Mouse (Mus musculus): Measurements from ENCODE around the gene Myt1l. TPM values are rescaled to one million over a fixed set of nuclear protein-coding genes. Genes with fewer than 3 reads are reported as not detected.

The Myt1l gene
- total and polyA plus RNA-seq, 2 experiments: not detected

GRCm38 (mm10) chr12:29937308-29937707 is 409.1 kb downstream of the Myt1l start, which contains the start of gene Pxdn:
TSS of gene Pxdn (plus strand) at chr12:29937608.
- H3K9ac ChIP-seq (ENCODE audit: low read depth, low read length): peak within 1 kb of the TSS; percentile 93
- TF ChIP-seq POLR2A (IDR thresholded peaks at IDR 0.05; ENCODE audit: extremely low read depth, insufficient read depth, low read length): no peak

GRCm38 (mm10) chr12:29937851-29938375 is 409.7 kb downstream of the Myt1l start:
- Histone ChIP-seq H3K36me3 (ENCODE audit: control insufficient read depth, insufficient read depth, low read length) (no peaks in the 10 kb centered on the region), H3K27me3 (ENCODE audit: control insufficient read depth, insufficient read depth, low read length) (0 out of 2 replicates have a peak, but pooled peaks cover 4% of the 10 kb centered on the region), H3K9ac (ENCODE audit: low read depth, low read length) (peak overlapping the region; percentile 93), H3K27ac (replicated peaks; ENCODE audit: insufficient read depth, low read depth, low read length) (peak overlapping the region; percentile 60), H3K79me2 (ENCODE audit: control insufficient read depth, insufficient read depth, low read length) (no peaks in the 10 kb centered on the region), H3K4me3 (ENCODE audit: insufficient read depth, low read depth, low read length) (peak overlapping the region; percentile 98), H3K4me1 (ENCODE audit: control insufficient read depth, insufficient read depth, low read length) (no peaks in the 10 kb centered on the region)
- no peak for DNase-seq (ENCODE audit: extremely low read depth, low read depth, low spot score)
- WGBS: 1% methylated on average over 48 of the region's 49 CpGs
- TF ChIP-seq CTCF (IDR thresholded peaks at IDR 0.05; ENCODE audit: low read depth, low read length): no peak
- TF ChIP-seq POLR2A (IDR thresholded peaks at IDR 0.05; ENCODE audit: extremely low read depth, insufficient read depth, low read length): 0 out of 2 replicates have a peak, but pooled peaks have one; percentile 34

More at GRCm38 (mm10) chr12:29937308-29937707, 409.1 kb downstream of the Myt1l start, which contains the start of gene Pxdn:
- Histone ChIP-seq H3K79me2 (ENCODE audit: control insufficient read depth, insufficient read depth, low read length) (no peaks in the 10 kb centered on the region), H3K36me3 (ENCODE audit: control insufficient read depth, insufficient read depth, low read length) (no peaks in the 10 kb centered on the region), H3K27ac (replicated peaks; ENCODE audit: insufficient read depth, low read depth, low read length) (peak within 1 kb of the TSS; percentile 60), H3K4me3 (ENCODE audit: insufficient read depth, low read depth, low read length) (peak within 1 kb of the TSS; percentile 98), H3K4me1 (ENCODE audit: control insufficient read depth, insufficient read depth, low read length) (no peaks in the 10 kb centered on the region), H3K27me3 (ENCODE audit: control insufficient read depth, insufficient read depth, low read length) (0 out of 2 replicates have a peak, but pooled peaks cover 4% of the 10 kb centered on the region)
- WGBS: 42% methylated on average over 8 of the region's 8 CpGs
- no peak for DNase-seq (ENCODE audit: extremely low read depth, low read depth, low spot score)

- DNase-seq (ENCODE audit: extremely low read depth, low read depth, low spot score): no peak
- H3K4me3 ChIP-seq (ENCODE audit: insufficient read depth, low read depth, low read length): peak overlapping the region; percentile 98
- no peaks in the 10 kb centered on the region for H3K36me3 ChIP-seq (ENCODE audit: control insufficient read depth, insufficient read depth, low read length)
- no peaks in the 10 kb centered on the region for H3K79me2 ChIP-seq (ENCODE audit: control insufficient read depth, insufficient read depth, low read length)
- TF ChIP-seq CTCF (IDR thresholded peaks at IDR 0.05; ENCODE audit: low read depth, low read length): no peak
- TF ChIP-seq POLR2A (IDR thresholded peaks at IDR 0.05; ENCODE audit: extremely low read depth, insufficient read depth, low read length): no peak
- under 1% methylated on average over 39 of the region's 40 CpGs for WGBS
- peak overlapping the region; percentile 93 for H3K9ac ChIP-seq (ENCODE audit: low read depth, low read length)
- H3K27me3 ChIP-seq (ENCODE audit: control insufficient read depth, insufficient read depth, low read length): 0 out of 2 replicates have a peak, but pooled peaks cover 4% of the 10 kb centered on the region
- peak overlapping the region; percentile 60 for H3K27ac ChIP-seq (replicated peaks; ENCODE audit: insufficient read depth, low read depth, low read length)
- H3K4me1 ChIP-seq (ENCODE audit: control insufficient read depth, insufficient read depth, low read length): no peaks in the 10 kb centered on the region
Measured at GRCm38 (mm10) chr12:29938376-29939041, 410.3 kb downstream of the Myt1l start.

- Histone ChIP-seq H3K27me3 (ENCODE audit: control insufficient read depth, insufficient read depth, low read length) (0 out of 2 replicates have a peak, but pooled peaks cover 4% of the 10 kb centered on the region), H3K27ac (replicated peaks; ENCODE audit: insufficient read depth, low read depth, low read length) (peak overlapping the region; percentile 60), H3K4me1 (ENCODE audit: control insufficient read depth, insufficient read depth, low read length) (no peaks in the 10 kb centered on the region), H3K79me2 (ENCODE audit: control insufficient read depth, insufficient read depth, low read length) (no peaks in the 10 kb centered on the region), H3K9ac (ENCODE audit: low read depth, low read length) (peak overlapping the region; percentile 69; the same call in 1 of the 2 replicates), H3K36me3 (ENCODE audit: control insufficient read depth, insufficient read depth, low read length) (no peaks in the 10 kb centered on the region), H3K4me3 (ENCODE audit: insufficient read depth, low read depth, low read length) (peak overlapping the region; percentile 98)
- no peak for DNase-seq (ENCODE audit: extremely low read depth, low read depth, low spot score)
- no peak for TF ChIP-seq CTCF (IDR thresholded peaks at IDR 0.05; ENCODE audit: low read depth, low read length)
- no peak for TF ChIP-seq POLR2A (IDR thresholded peaks at IDR 0.05; ENCODE audit: extremely low read depth, insufficient read depth, low read length)
- 21% methylated on average over 8 of the region's 8 CpGs for WGBS
Measured at GRCm38 (mm10) chr12:29939261-29939671, 411.1 kb downstream of the Myt1l start.

- no peak for TF ChIP-seq POLR2A (IDR thresholded peaks at IDR 0.05; ENCODE audit: extremely low read depth, insufficient read depth, low read length)
- no peak for TF ChIP-seq CTCF (IDR thresholded peaks at IDR 0.05; ENCODE audit: low read depth, low read length)
- H3K27me3 ChIP-seq (ENCODE audit: control insufficient read depth, insufficient read depth, low read length): 0 out of 2 replicates have a peak, but pooled peaks cover 4% of the 10 kb centered on the region
- H3K79me2 ChIP-seq (ENCODE audit: control insufficient read depth, insufficient read depth, low read length): no peaks in the 10 kb centered on the region
- H3K9ac ChIP-seq (ENCODE audit: low read depth, low read length): no peak overlapping the region
- peak overlapping the region; percentile 22; the same call in 1 of the 2 replicates for H3K27ac ChIP-seq (replicated peaks; ENCODE audit: insufficient read depth, low read depth, low read length)
- no peak overlapping the region for H3K4me3 ChIP-seq (ENCODE audit: insufficient read depth, low read depth, low read length)
- no peak for DNase-seq (ENCODE audit: extremely low read depth, low read depth, low spot score)
- H3K4me1 ChIP-seq (ENCODE audit: control insufficient read depth, insufficient read depth, low read length): peaks cover 2% of the 10 kb centered on the region
- no peaks in the 10 kb centered on the region for H3K36me3 ChIP-seq (ENCODE audit: control insufficient read depth, insufficient read depth, low read length)
- WGBS: 70% methylated on average over 2 of the region's 2 CpGs
Measured at GRCm38 (mm10) chr12:29942435-29942834, 414.3 kb downstream of the Myt1l start.

Data from liver, adult 2 months (tissue).